Mouse (Mus musculus): ENCODE data around the gene Glul. TPM values are rescaled to one million over a fixed set of nuclear protein-coding genes. Genes with fewer than 3 reads are reported as not detected.

Glul gene
- polyA plus RNA-seq, 1 experiment from 2014 or later = 107 TPM

DNA sequence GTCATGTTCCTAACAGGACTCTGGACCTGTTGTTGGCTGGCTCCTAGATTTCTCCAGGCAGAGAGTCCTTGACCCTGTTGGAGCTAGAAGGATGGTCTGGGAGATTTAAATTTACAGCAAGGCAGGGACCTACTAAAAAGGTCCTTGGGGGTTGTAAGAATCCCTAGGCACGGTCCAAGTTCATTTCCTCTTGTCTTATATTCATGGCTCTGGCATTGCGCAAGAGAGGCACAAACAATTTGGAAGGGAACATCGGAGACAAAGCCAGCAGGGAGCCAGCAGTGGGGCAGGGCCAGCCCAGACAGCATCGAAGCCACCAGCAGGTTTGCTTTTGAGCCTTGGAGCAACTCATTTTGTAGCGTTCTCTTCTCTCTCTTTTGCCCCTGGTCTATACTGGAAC lies 45.4 kb downstream of the Glul start:
- H3K4me1 ChIP-seq = no peaks in the 10 kb centered on the region
- ATAC-seq (ENCODE audit: insufficient number of reproducible peaks, insufficient read depth, low FRiP score, low TSS enrichment) = no peak

DNA sequence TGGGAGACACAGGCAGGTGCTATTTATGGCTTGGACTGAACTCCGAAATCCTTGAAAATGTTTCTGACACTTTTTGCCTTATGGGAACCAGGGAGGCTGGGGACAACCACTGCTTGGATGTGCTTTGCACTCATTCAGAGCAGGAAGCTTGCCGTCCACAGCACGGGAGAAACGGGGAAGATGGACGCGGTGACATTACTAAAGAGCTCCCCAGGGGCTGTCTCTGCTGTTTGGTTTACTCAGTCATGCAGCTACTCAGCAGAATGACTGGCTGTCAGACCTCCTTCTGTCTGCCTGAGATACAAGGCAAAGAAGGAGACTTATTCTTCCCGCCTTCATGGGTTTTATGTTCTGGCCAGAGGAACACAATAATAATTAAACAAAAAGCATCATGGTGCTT lies 47.2 kb downstream of the Glul start:
- 43% methylated on average over 7 of the region's 7 CpGs for WGBS
- H3K4me2 ChIP-seq (replicated peaks) = no peak overlapping the region
- H3K27me3 ChIP-seq = no peaks in the 10 kb centered on the region
- H3K27ac ChIP-seq = no peak overlapping the region
- H3K9ac ChIP-seq = no peak overlapping the region
- H3K4me3 ChIP-seq = no peak overlapping the region
- ATAC-seq (ENCODE audit: insufficient number of reproducible peaks, insufficient read depth, low FRiP score, low TSS enrichment) = no peak
- H3K36me3 ChIP-seq = no peaks in the 10 kb centered on the region
- H3K4me1 ChIP-seq = no peaks in the 10 kb centered on the region
- H3K9me3 ChIP-seq = no peaks in the 10 kb centered on the region

More for the DNA sequence above, 45.4 kb downstream of the Glul start:
- WGBS = 74% methylated on average over 5 of the region's 5 CpGs
- Histone ChIP-seq H3K36me3 (no peaks in the 10 kb centered on the region), H3K4me3 (no peak overlapping the region), H3K4me2 (replicated peaks) (no peak overlapping the region), H3K27ac (no peak overlapping the region), H3K9ac (no peak overlapping the region), H3K27me3 (no peaks in the 10 kb centered on the region), H3K9me3 (no peaks in the 10 kb centered on the region)

DNA sequence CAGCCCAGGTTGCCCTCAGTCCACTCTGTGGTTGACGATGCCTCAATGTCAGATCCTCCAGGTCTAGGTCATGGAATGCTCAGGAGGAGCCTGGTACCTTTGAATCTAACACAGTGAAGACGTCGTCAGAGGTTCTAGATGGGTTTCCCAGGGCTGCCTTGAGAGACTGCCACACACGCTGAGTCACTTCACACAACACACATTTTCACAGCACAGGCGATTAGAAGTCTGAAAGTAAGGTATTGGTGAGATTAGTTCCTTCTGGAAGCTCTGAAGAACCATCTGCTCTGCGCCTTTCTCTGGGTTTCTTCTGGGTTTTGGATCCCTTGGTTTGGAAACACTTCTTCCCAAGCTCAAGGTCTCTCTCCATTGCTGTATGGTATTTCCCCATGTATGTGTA lies 48.1 kb downstream of the Glul start:
- H3K27ac ChIP-seq = no peak overlapping the region
- no peak for ATAC-seq (ENCODE audit: insufficient number of reproducible peaks, insufficient read depth, low FRiP score, low TSS enrichment)
- no peak overlapping the region for H3K9ac ChIP-seq
- no peaks in the 10 kb centered on the region for H3K36me3 ChIP-seq
- no peaks in the 10 kb centered on the region for H3K27me3 ChIP-seq
- H3K4me2 ChIP-seq (replicated peaks) = no peak overlapping the region
- H3K4me3 ChIP-seq = no peak overlapping the region
- no peaks in the 10 kb centered on the region for H3K9me3 ChIP-seq
- no peaks in the 10 kb centered on the region for H3K4me1 ChIP-seq
- 96% methylated on average over 6 of the region's 6 CpGs for WGBS

DNA sequence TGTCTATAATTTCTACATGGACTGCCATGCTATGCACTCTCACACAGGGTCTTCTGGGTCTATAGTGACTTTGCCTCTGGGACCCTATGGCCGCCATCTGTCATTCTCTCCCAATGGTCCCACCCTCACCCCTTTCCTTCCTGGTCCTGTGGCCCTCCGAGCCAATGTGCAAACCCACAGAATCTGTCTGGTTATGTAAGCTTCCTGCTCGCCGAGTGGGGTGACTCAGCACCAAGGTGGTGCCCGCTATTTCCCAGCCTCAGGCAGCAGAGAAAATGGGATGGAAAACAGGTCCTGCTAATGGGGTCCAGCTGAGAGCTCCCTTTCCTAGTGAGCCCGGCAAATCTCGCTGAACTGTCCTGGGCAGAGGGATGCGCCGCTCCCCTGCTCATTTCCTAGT lies 53.5 kb downstream of the Glul start:
- no peaks in the 10 kb centered on the region for H3K4me1 ChIP-seq
- no peak overlapping the region for H3K4me2 ChIP-seq (replicated peaks)
- H3K36me3 ChIP-seq = no peaks in the 10 kb centered on the region
- H3K9ac ChIP-seq = no peak overlapping the region
- no peak overlapping the region for H3K27ac ChIP-seq
- no peaks in the 10 kb centered on the region for H3K27me3 ChIP-seq
- no peaks in the 10 kb centered on the region for H3K9me3 ChIP-seq
- no peak for ATAC-seq (ENCODE audit: insufficient number of reproducible peaks, insufficient read depth, low FRiP score, low TSS enrichment)
- no peak overlapping the region for H3K4me3 ChIP-seq
- 68% methylated on average over 9 of the region's 9 CpGs for WGBS

DNA sequence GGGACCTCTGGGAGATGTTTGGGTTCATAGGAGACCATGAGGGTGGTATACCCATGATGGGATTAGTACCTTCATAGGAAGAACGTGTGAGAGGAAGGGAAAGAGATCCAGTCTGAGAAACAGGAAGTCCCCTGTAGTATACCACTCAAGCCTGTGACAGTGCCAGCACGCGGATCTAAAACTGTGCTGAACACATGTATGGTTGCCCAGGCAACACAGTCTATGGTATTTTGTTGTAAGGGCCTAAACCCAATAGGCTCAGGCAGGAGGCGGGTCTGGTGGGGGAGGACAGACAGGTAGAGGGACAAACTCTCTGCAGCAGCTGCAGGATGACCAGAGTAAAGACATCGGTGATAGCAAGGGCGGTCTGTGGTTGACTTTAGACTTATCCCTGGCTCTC lies 54.1 kb downstream of the Glul start:
- no peaks in the 10 kb centered on the region for H3K27me3 ChIP-seq
- H3K4me1 ChIP-seq = no peaks in the 10 kb centered on the region
- H3K4me3 ChIP-seq = no peak overlapping the region
- no peak overlapping the region for H3K9ac ChIP-seq
- no peaks in the 10 kb centered on the region for H3K36me3 ChIP-seq
- ATAC-seq (ENCODE audit: insufficient number of reproducible peaks, insufficient read depth, low FRiP score, low TSS enrichment) = no peak
- H3K4me2 ChIP-seq (replicated peaks) = no peak overlapping the region
- 82% methylated on average over 6 of the region's 6 CpGs for WGBS
- H3K9me3 ChIP-seq = no peaks in the 10 kb centered on the region
- H3K27ac ChIP-seq = no peak overlapping the region

DNA sequence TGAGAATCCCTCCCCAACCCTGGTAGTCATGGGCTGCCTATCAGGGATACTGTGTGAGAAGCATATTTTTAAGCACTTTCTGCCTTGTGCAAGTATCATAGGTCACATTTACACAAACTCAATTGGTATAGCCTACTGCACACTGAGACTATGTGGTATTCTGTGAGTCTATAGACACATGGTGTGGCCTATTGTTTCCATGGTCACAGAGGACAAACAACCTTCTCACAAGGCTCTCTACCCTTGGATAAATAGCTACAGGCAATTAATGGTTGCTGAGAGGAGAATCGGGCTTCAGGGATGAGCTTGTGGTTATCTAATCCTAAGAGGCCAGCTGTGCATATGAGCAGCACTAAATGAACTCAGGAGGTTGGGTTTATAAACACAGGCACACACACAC lies 58.1 kb downstream of the Glul start:
- no peak overlapping the region for H3K4me3 ChIP-seq
- H3K27ac ChIP-seq = no peak overlapping the region
- ATAC-seq (ENCODE audit: insufficient number of reproducible peaks, insufficient read depth, low FRiP score, low TSS enrichment) = no peak
- no peak overlapping the region for H3K9ac ChIP-seq
- 32% methylated on average over 1 of the region's 1 CpGs for WGBS
- H3K4me1 ChIP-seq = no peaks in the 10 kb centered on the region
- no peaks in the 10 kb centered on the region for H3K27me3 ChIP-seq
- no peak overlapping the region for H3K4me2 ChIP-seq (replicated peaks)
- no peaks in the 10 kb centered on the region for H3K9me3 ChIP-seq
- no peaks in the 10 kb centered on the region for H3K36me3 ChIP-seq

Small RNA genes lying within 50 kb of the gene (microRNA-seq; reads per million reads assigned to microRNA genes)
- gene Mir8114 = 29.6 reads per million, percentile 39 among the genes with 10 or more reads in this experiment

Other genes starting within 250 kb of the Glul start
- gene Rgs8, start 246.9 kb upstream of the Glul start, polyA plus RNA-seq (2016; fragmentation: Nextera tagmentation; extraction: Ambion mirVana) = 2.3 and 2.9 TPM in 2 replicates
- 17.0 and 18.2 TPM in 2 replicates for gene Rgs16, start 159.6 kb upstream of the Glul start, polyA plus RNA-seq (2016; fragmentation: Nextera tagmentation; extraction: Ambion mirVana)
- 15.3 and 15.7 TPM in 2 replicates for gene Rnasel, start 150.5 kb upstream of the Glul start, polyA plus RNA-seq (2016; fragmentation: Nextera tagmentation; extraction: Ambion mirVana)
- gene Rgsl1, start 55.8 kb upstream of the Glul start, polyA plus RNA-seq (2016; fragmentation: Nextera tagmentation; extraction: Ambion mirVana) = 0.13 TPM in 1 of 2 replicates, not detected in the other
- gene Teddm1b, start 25.6 kb upstream of the Glul start, polyA plus RNA-seq (2016; fragmentation: Nextera tagmentation; extraction: Ambion mirVana) = 0.27 and 0.37 TPM in 2 replicates
- not detected in 2 replicates for gene Teddm1a, start 8.2 kb upstream of the Glul start, polyA plus RNA-seq (2016; fragmentation: Nextera tagmentation; extraction: Ambion mirVana)
- gene Teddm2, start 284 bp downstream of the Glul start, polyA plus RNA-seq (2016; fragmentation: Nextera tagmentation; extraction: Ambion mirVana) = 0.65 and 0.86 TPM in 2 replicates

Data from embryonic facial prominence, embryonic 12.5 days (tissue).